Mouse (Mus musculus) embryonic facial prominence, embryonic 12.5 days (tissue): ENCODE measurements at regions not wholly inside any gene's neighbourhood (a gene's known extent, or its start where the extent isn't known, plus 50 kb on each side); places are given as distances from the start of the nearest gene placed in this dataset.
"Not testable (repeated sequence)": the region's sequence is repeated elsewhere in the genome, so short reads cannot be mapped to it uniquely, and the experiment has no call there.

ENCODE experiments used
- ATAC-seq: fragments of 200-750 bp; cut with Nextera tagmentation; 2 replicates; pipeline ENCODE4 v1.8.0; 2017; ENCODE audit not compliant: insufficient number of reproducible peaks, insufficient read depth, low FRiP score, low TSS enrichment
- H3K27ac ChIP-seq: fragments of 300-500 bp; sonication (generic); 2 replicates; pipeline ENCODE4 v1.5.1; 2016; ENCODE audit warnings: mild to moderate bottlenecking
- H3K27me3 ChIP-seq: fragments of 300-500 bp; sonication (generic); 2 replicates; pipeline ENCODE4 v1.6.1; 2016; ENCODE audit warnings: mild to moderate bottlenecking, moderate library complexity
- H3K36me3 ChIP-seq: fragments of 300-500 bp; sonication (generic); 2 replicates; pipeline ENCODE4 v1.6.1; 2016; ENCODE audit warnings: mild to moderate bottlenecking
- H3K4me1 ChIP-seq: fragments of 300-500 bp; sonication (generic); 2 replicates; pipeline ENCODE4 v1.6.1; 2016
- H3K4me2 ChIP-seq: fragments of 300-500 bp; sonication (generic); replicated peaks from 2 replicates; pipeline ENCODE4 v1.6.1; 2016; ENCODE audit warnings: mild to moderate bottlenecking, moderate library complexity
- H3K4me3 ChIP-seq: fragments of 300-500 bp; sonication (generic); 2 replicates; pipeline ENCODE4 v1.5.1; 2016; ENCODE audit warnings: mild to moderate bottlenecking
- H3K9ac ChIP-seq: fragments of 300-500 bp; sonication (generic); 2 replicates; pipeline ENCODE4 v1.6.1; 2016; ENCODE audit warnings: mild to moderate bottlenecking, moderate library complexity
- H3K9me3 ChIP-seq: fragments of 300-500 bp; sonication (generic); 2 replicates; pipeline ENCODE4 v1.6.1; 2016; ENCODE audit warnings: mild to moderate bottlenecking, moderate library complexity
- WGBS: fragments of 180-500 bp; shearing (Covaris S2); methylation state at CpG from one replicate; pipeline ENCODE4 v1.1.7; 2016; 5-methylcytosine and 5-hydroxymethylcytosine counted together

- Histone ChIP-seq H3K27me3 (no peaks in the 10 kb centered on the region), H3K9me3 (no peaks in the 10 kb centered on the region), H3K9ac (no peak overlapping the region), H3K36me3 (no peaks in the 10 kb centered on the region), H3K4me3 (no peak overlapping the region), H3K4me1 (no peaks in the 10 kb centered on the region), H3K27ac (no peak overlapping the region), H3K4me2 (no peak overlapping the region)
- no peak for ATAC-seq
- WGBS: 85% methylated on average over 4 of the region's 4 CpGs
Measured at GRCm38 (mm10) chr13:4935940-4936339, 327.0 kb upstream of the Akr1e1 start.

- no peaks in the 10 kb centered on the region for H3K4me1 ChIP-seq
- no peaks in the 10 kb centered on the region for H3K36me3 ChIP-seq
- H3K4me3 ChIP-seq: no peak overlapping the region
- H3K4me2 ChIP-seq: no peak overlapping the region
- ATAC-seq: no peak
- H3K9ac ChIP-seq: no peak overlapping the region
- no peaks in the 10 kb centered on the region for H3K9me3 ChIP-seq
- H3K27me3 ChIP-seq: no peaks in the 10 kb centered on the region
- H3K27ac ChIP-seq: no peak overlapping the region
Measured at GRCm38 (mm10) chr13:4939849-4940248, 330.9 kb upstream of the Akr1e1 start.

GRCm38 (mm10) chr13:4942490-4942889, 333.5 kb upstream of the Akr1e1 start:
- H3K9ac ChIP-seq, H3K4me3 ChIP-seq, H3K27ac ChIP-seq, H3K36me3 ChIP-seq, H3K27me3 ChIP-seq, H3K4me1 ChIP-seq, H3K9me3 ChIP-seq, H3K4me2 ChIP-seq: not testable (repeated sequence)
- WGBS: 26% methylated on average over 6 of the region's 14 CpGs
- 0 out of 2 replicates have a peak, but pooled peaks have one; percentile 28 for ATAC-seq

GRCm38 (mm10) chr13:4943046-4943445, 334.1 kb upstream of the Akr1e1 start:
- no peaks in the 10 kb centered on the region for H3K4me1 ChIP-seq
- H3K27ac ChIP-seq: no peak overlapping the region
- no peaks in the 10 kb centered on the region for H3K36me3 ChIP-seq
- H3K9ac ChIP-seq: no peak overlapping the region
- H3K9me3 ChIP-seq: no peaks in the 10 kb centered on the region
- peak overlapping the region; percentile 39 for H3K4me2 ChIP-seq
- peak overlapping the region; percentile 34 for H3K4me3 ChIP-seq
- no peak for ATAC-seq
- no peaks in the 10 kb centered on the region for H3K27me3 ChIP-seq
- WGBS: 22% methylated on average over 7 of the region's 7 CpGs

- no peak overlapping the region for H3K4me2 ChIP-seq
- no peak overlapping the region for H3K9ac ChIP-seq
- no peak for ATAC-seq
- H3K4me1 ChIP-seq: no peaks in the 10 kb centered on the region
- 84% methylated on average over 3 of the region's 3 CpGs for WGBS
- no peaks in the 10 kb centered on the region for H3K27me3 ChIP-seq
- H3K36me3 ChIP-seq: no peaks in the 10 kb centered on the region
- H3K9me3 ChIP-seq: no peaks in the 10 kb centered on the region
- no peak overlapping the region for H3K4me3 ChIP-seq
- no peak overlapping the region for H3K27ac ChIP-seq
Measured at GRCm38 (mm10) chr13:4955384-4955783, 346.4 kb upstream of the Akr1e1 start.

GRCm38 (mm10) chr13:4964824-4965223, 355.9 kb upstream of the Akr1e1 start:
- Histone ChIP-seq H3K9me3 (no peaks in the 10 kb centered on the region), H3K4me1 (no peaks in the 10 kb centered on the region), H3K36me3 (no peaks in the 10 kb centered on the region), H3K9ac (no peak overlapping the region), H3K27ac (no peak overlapping the region), H3K27me3 (no peaks in the 10 kb centered on the region), H3K4me2 (no peak overlapping the region), H3K4me3 (no peak overlapping the region)
- no peak for ATAC-seq

GRCm38 (mm10) chr13:4970081-4970892, 361.3 kb upstream of the Akr1e1 start:
- no peak for ATAC-seq

GRCm38 (mm10) chr13:4971472-4972067, 362.6 kb upstream of the Akr1e1 start:
- Histone ChIP-seq H3K9ac (no peak overlapping the region), H3K36me3 (no peaks in the 10 kb centered on the region), H3K27ac (no peak overlapping the region), H3K4me1 (no peaks in the 10 kb centered on the region), H3K4me2 (no peak overlapping the region), H3K27me3 (no peaks in the 10 kb centered on the region), H3K9me3 (no peaks in the 10 kb centered on the region), H3K4me3 (no peak overlapping the region)
- 41% methylated on average over 4 of the region's 4 CpGs for WGBS
- no peak for ATAC-seq

More at GRCm38 (mm10) chr13:4970081-4970892, 361.3 kb upstream of the Akr1e1 start:
- no peaks in the 10 kb centered on the region for H3K36me3 ChIP-seq
- no peak overlapping the region for H3K4me2 ChIP-seq
- no peaks in the 10 kb centered on the region for H3K27me3 ChIP-seq
- H3K4me1 ChIP-seq: no peaks in the 10 kb centered on the region
- H3K4me3 ChIP-seq: no peak overlapping the region
- H3K9me3 ChIP-seq: no peaks in the 10 kb centered on the region
- H3K27ac ChIP-seq: no peak overlapping the region
- H3K9ac ChIP-seq: no peak overlapping the region
- 53% methylated on average over 2 of the region's 2 CpGs for WGBS

GRCm38 (mm10) chr13:4992876-4993275, 383.9 kb upstream of the Akr1e1 start:
- WGBS: 81% methylated on average over 1 of the region's 1 CpGs
- H3K36me3 ChIP-seq: no peaks in the 10 kb centered on the region
- no peaks in the 10 kb centered on the region for H3K27me3 ChIP-seq
- H3K9me3 ChIP-seq: no peaks in the 10 kb centered on the region
- no peak overlapping the region for H3K27ac ChIP-seq
- ATAC-seq: no peak
- no peak overlapping the region for H3K4me3 ChIP-seq
- H3K4me1 ChIP-seq: no peaks in the 10 kb centered on the region
- H3K9ac ChIP-seq: no peak overlapping the region
- no peak overlapping the region for H3K4me2 ChIP-seq

GRCm38 (mm10) chr13:5008296-5008695, 399.3 kb upstream of the Akr1e1 start:
- ATAC-seq: no peak
- Histone ChIP-seq H3K4me3 (no peak overlapping the region), H3K9ac (no peak overlapping the region), H3K27ac (no peak overlapping the region), H3K36me3 (no peaks in the 10 kb centered on the region), H3K4me1 (no peaks in the 10 kb centered on the region), H3K4me2 (no peak overlapping the region), H3K27me3 (no peaks in the 10 kb centered on the region), H3K9me3 (no peaks in the 10 kb centered on the region)
- WGBS: 84% methylated on average over 1 of the region's 1 CpGs

GRCm38 (mm10) chr13:5022439-5022838, 413.5 kb upstream of the Akr1e1 start:
- WGBS: 84% methylated on average over 7 of the region's 7 CpGs
- no peak overlapping the region for H3K4me3 ChIP-seq
- no peaks in the 10 kb centered on the region for H3K36me3 ChIP-seq
- no peaks in the 10 kb centered on the region for H3K27me3 ChIP-seq
- no peaks in the 10 kb centered on the region for H3K4me1 ChIP-seq
- H3K4me2 ChIP-seq: no peak overlapping the region
- no peak for ATAC-seq
- H3K27ac ChIP-seq: no peak overlapping the region
- no peak overlapping the region for H3K9ac ChIP-seq
- no peaks in the 10 kb centered on the region for H3K9me3 ChIP-seq

- no peak overlapping the region for H3K9ac ChIP-seq
- ATAC-seq: no peak
- H3K27me3 ChIP-seq: no peaks in the 10 kb centered on the region
- 64% methylated on average over 2 of the region's 2 CpGs for WGBS
- no peak overlapping the region for H3K27ac ChIP-seq
- H3K4me3 ChIP-seq: no peak overlapping the region
- H3K4me2 ChIP-seq: no peak overlapping the region
- H3K9me3 ChIP-seq: no peaks in the 10 kb centered on the region
- H3K36me3 ChIP-seq: no peaks in the 10 kb centered on the region
- no peaks in the 10 kb centered on the region for H3K4me1 ChIP-seq
Measured at GRCm38 (mm10) chr13:5059859-5060258, 450.9 kb upstream of the Akr1e1 start.
